Mouse (Mus musculus) gastrocnemius, adult 8-10 months (tissue): Measurements from ENCODE around the gene Myo19. TPM values are rescaled to one million over a fixed set of nuclear protein-coding genes. Genes with fewer than 3 reads are reported as not detected.

Experiments
- DNase-seq, 2 experiments: peaks; one replicate each; pipeline ENCODE4 v3.0.0; 2022; ENCODE audit warnings: low spot score in 2 of 2
- microRNA-seq: library from miRNA; unstranded; fragments of <30 nt; microRNA quantifications from one replicate; pipeline ENCODE4 v1.2.0, GENCODE M21; 2022
- total RNA-seq, 4 experiments: library from RNA; stranded (reverse); gene quantifications; 2 replicates each; pipeline ENCODE4 v1.2.4; 2022

Myo19 gene
- total RNA-seq, 4 experiments from 2014 or later = 1.2 to 1.9 (median 1.6) TPM

- no peak for DNase-seq
Measured at GRCm38 (mm10) chr11:84944639-84945435, 64.9 kb downstream of the Myo19 start.

DNA sequence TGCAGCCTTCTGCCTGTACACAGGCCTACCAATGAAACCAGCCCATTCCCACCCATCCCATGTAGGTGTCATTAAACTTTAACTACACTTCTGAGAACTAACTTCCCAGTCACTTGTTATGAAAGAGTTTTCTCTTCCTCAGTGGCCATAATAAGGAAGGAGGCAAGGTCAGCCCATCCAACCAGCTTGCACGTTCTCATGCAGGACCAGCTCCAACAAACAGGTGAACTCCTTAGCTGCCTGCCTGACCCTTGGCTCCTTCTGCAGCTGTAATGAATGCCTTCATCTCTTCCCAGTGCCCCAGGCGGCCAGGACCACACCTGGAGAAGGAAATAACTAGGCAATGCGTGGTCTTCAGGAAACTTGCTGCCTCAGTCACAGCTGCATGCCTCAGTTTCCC, 65.9 kb downstream of the Myo19 start:
- no peak for DNase-seq

DNA sequence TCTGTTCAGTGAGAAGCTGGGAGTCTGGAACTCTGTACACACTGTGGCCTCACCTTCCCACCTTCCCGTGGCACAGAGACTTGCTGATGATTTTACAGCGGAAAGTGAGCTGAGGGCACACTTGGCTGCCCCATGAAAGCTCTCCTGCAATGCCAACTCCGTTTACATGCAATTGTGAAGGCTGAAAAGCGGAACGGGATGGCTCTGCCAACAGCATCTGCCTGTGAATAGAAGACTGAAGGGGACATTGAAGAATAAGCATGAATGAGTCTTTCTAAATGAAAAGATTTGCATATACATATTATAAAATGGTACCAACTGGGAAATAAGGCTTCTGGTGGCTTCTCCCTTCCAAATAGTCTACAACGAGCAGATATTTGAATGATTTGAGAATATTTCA, 67.3 kb downstream of the Myo19 start:
- no peak for DNase-seq

- no peak for DNase-seq
Measured at GRCm38 (mm10) chr11:84948114-84948513, 68.2 kb downstream of the Myo19 start.

GRCm38 (mm10) chr11:84948526-84948925, 68.6 kb downstream of the Myo19 start:
- DNase-seq = no peak

DNA sequence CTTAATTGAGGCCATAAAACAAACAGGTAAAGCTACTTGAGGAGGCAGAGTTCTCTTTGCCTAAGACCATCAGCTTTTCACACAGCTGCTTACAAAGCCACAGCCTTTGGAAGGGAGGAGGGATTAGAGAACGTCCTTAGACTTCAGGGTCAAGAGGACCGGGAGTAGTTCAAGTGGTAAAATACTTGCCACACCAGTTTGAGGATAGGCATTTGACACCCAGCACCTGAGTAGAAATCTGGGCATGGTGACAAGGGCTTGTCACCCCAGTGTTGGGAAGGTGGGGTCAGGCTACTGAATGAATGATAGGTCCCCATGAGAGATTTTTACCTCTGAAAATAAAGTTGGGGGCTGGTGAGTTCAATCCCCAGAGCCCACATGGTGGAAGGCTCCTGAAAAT, 72.7 kb downstream of the Myo19 start:
- no peak for DNase-seq

- no peak for DNase-seq
Measured at GRCm38 (mm10) chr11:84956400-84956799, 76.5 kb downstream of the Myo19 start.

- DNase-seq = no peak
Measured at GRCm38 (mm10) chr11:84957171-84957570, 77.2 kb downstream of the Myo19 start.

DNA sequence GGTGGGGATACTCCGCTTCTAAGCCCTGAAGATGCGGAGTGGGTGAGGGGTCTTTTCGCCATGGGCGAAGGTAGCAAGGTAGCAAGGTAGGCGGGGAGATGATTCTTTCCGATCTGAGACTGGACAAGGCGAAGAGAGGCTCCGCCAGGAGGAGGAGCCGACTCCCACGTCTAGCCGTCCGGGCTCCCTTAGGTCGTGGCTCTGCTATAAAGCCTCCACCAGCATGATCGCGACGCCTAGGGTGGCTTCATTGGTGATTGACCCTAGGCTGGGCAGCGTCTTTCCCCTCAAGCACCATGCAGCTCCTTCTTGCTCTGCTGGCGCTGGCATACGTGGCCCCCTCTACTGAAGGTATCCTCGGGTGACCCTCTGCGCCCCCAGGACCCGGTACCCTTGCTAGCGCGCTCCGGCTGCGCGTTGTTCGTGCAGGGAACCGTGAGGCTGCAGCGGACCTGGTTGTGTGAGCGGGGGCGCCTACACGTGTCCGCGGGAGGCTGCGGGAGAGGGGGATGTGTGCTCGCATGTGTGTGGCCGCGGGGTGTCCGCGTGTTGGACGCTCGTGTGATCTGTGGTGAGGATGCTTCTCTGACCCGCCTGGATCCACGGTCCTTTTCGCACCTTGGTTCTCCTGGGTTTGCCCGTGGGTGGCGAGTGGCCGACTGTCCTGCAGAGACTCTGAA, 77.8 kb downstream of the Myo19 start, which contains the start of gene Car4:
Gene Car4, plus strand, starts transcription at position 196 of the 680 bp plus-strand sequence.
- no peak for DNase-seq

- DNase-seq = no peak
Measured at GRCm38 (mm10) chr11:84958271-84958630, 78.3 kb downstream of the Myo19 start.

GRCm38 (mm10) chr11:84959181-84959580, 79.2 kb downstream of the Myo19 start:
- DNase-seq = no peak

- DNase-seq = peak; percentile 23 to 30
Measured at GRCm38 (mm10) chr11:84959701-84960181, 79.8 kb downstream of the Myo19 start.

DNA sequence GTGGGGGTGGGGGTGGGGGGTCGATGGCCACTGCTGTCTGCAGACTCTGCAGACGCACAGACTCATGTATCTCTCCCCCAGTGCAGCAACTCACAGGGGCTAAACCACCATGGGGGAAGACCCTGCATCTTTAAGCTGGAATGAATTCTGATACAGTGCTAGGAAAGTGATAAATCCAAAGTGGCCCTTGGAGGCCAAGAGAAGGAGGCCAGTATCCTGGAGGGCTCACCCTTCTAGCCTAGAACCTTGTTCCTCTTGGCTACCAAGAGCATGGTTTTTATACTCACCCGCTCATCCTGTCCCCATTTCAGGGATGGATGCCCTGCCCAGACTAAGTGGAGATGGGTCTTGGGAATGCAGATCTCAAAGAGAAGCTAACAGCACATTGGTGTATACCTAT, 80.3 kb downstream of the Myo19 start:
- DNase-seq = no peak

- no peak for DNase-seq
Measured at GRCm38 (mm10) chr11:84960780-84961179, 80.8 kb downstream of the Myo19 start.

Small RNAs within 50 kb of the gene (microRNA-seq; reads per million reads assigned to microRNA genes)
- not detected for gene Gm23564

Other genes starting within 250 kb of the Myo19 start
- gene Mrm1, start 60.6 kb upstream of the Myo19 start, total RNA-seq = 10 to 100 TPM in 1 of 4 experiments, 1 to 10 TPM in 3; 4.5 to 11.4 (median 8.4) TPM
- 10 to 100 TPM; 21.8 to 33.6 (median 26.3) TPM for gene Dhrs11, start 51.2 kb upstream of the Myo19 start, total RNA-seq
- 10 to 100 TPM; 31.1 to 45.3 (median 33.5) TPM for gene Ggnbp2, start 9.3 kb upstream of the Myo19 start, total RNA-seq
- gene Pigw, start 137 bp downstream of the Myo19 start, total RNA-seq = 1 to 10 TPM; 6.0 to 6.9 (median 6.2) TPM
- 10 to 100 TPM; 12.3 to 17.5 (median 14.7) TPM for gene Znhit3, start 36.2 kb downstream of the Myo19 start, total RNA-seq
- 1 to 10 TPM; 3.4 to 8.8 (median 7.0) TPM for gene Car4, start 77.6 kb downstream of the Myo19 start, total RNA-seq